Mouse (Mus musculus) embryonic facial prominence, embryonic 11.5 days (tissue): ENCODE measurements at regions not wholly inside any gene's neighbourhood (a gene's known extent, or its start where the extent isn't known, plus 50 kb on each side); places are given as distances from the start of the nearest gene placed in this dataset.
A peak's percentile ranks its signal among the peaks of the same experiment; 100 is the strongest.

Source experiments
- ATAC-seq: fragments of 200-750 bp; cut with Nextera tagmentation; replicated peaks from 2 replicates; pipeline ENCODE4 v1.8.0; 2017; ENCODE audit warnings: low read depth; ENCODE audit not compliant: insufficient number of reproducible peaks, low FRiP score, low TSS enrichment
- DNase-seq: peaks from one replicate; pipeline ENCODE4 v3.0.0-alpha.2; 2015; ENCODE audit warnings: low spot score
- H3K27ac ChIP-seq: fragments of 300-500 bp; sonication (generic); replicated peaks from 2 replicates; pipeline ENCODE4 v1.5.1; 2014; ENCODE audit warnings: mild to moderate bottlenecking, low read depth, low read length, control low read depth
- H3K27me3 ChIP-seq: fragments of 300-500 bp; sonication (generic); 2 replicates; pipeline ENCODE4 v1.6.1; 2014; ENCODE audit warnings: mild to moderate bottlenecking, low read length, moderate library complexity, mixed read lengths; ENCODE audit not compliant: control insufficient read depth, insufficient read depth
- H3K36me3 ChIP-seq: fragments of 300-500 bp; sonication (generic); replicated peaks from 2 replicates; pipeline ENCODE4 v1.6.1; 2014; ENCODE audit warnings: low read depth, mild to moderate bottlenecking, low read length, moderate library complexity, mixed read lengths; ENCODE audit not compliant: control insufficient read depth, insufficient read depth
- H3K4me1 ChIP-seq: fragments of 300-500 bp; sonication (generic); 2 replicates; pipeline ENCODE4 v1.6.1; 2014; ENCODE audit warnings: low read length, mixed read lengths; ENCODE audit not compliant: control insufficient read depth, insufficient read depth
- H3K4me2 ChIP-seq: fragments of 300-500 bp; sonication (generic); 2 replicates; pipeline ENCODE4 v1.6.1; 2014; ENCODE audit warnings: low read depth, mild to moderate bottlenecking, control low read depth, low read length, moderate library complexity
- H3K4me3 ChIP-seq: fragments of 300-500 bp; sonication (generic); 2 replicates; pipeline ENCODE4 v1.5.1; 2014; ENCODE audit warnings: low read depth, low read length, control low read depth
- H3K9ac ChIP-seq: fragments of 300-500 bp; sonication (generic); replicated peaks from 2 replicates; pipeline ENCODE4 v1.6.1; 2014; ENCODE audit warnings: mild to moderate bottlenecking, control low read depth, low read length
- H3K9me3 ChIP-seq: fragments of 300-500 bp; sonication (generic); replicated peaks from 2 replicates; pipeline ENCODE4 v1.6.1; 2016; ENCODE audit warnings: mild to moderate bottlenecking, low read length, inconsistent platforms, mixed read lengths; ENCODE audit not compliant: control insufficient read depth
- WGBS: fragments of 180-500 bp; shearing (Covaris S2); extraction: QIAGEN DNeasy Blood & Tissue Kit; methylation state at CpG from one replicate; pipeline ENCODE4 v1.1.7; 2014; 5-methylcytosine and 5-hydroxymethylcytosine counted together

- DNase-seq (no peak), ATAC-seq (no peak)
- H3K27ac ChIP-seq = no peak overlapping the region
- H3K4me2 ChIP-seq = no peak overlapping the region
- 58% methylated on average over 3 of the region's 3 CpGs for WGBS
- H3K27me3 ChIP-seq = no peaks in the 10 kb centered on the region
- no peak overlapping the region for H3K4me3 ChIP-seq
- H3K9me3 ChIP-seq = no peaks in the 10 kb centered on the region
- H3K36me3 ChIP-seq = no peaks in the 10 kb centered on the region
- H3K9ac ChIP-seq = no peak overlapping the region
- no peaks in the 10 kb centered on the region for H3K4me1 ChIP-seq
These were observed 216.9 kb upstream of the Arrdc3 start for GRCm38 (mm10) chr13:80666186-80666713.

- no peak for DNase-seq
- Histone ChIP-seq H3K27ac (no peak overlapping the region), H3K4me2 (no peak overlapping the region), H3K4me1 (no peaks in the 10 kb centered on the region), H3K4me3 (no peak overlapping the region), H3K9me3 (no peaks in the 10 kb centered on the region), H3K36me3 (no peaks in the 10 kb centered on the region), H3K27me3 (no peaks in the 10 kb centered on the region), H3K9ac (no peak overlapping the region)
- no peak for ATAC-seq
These were observed 193.3 kb upstream of the Arrdc3 start for GRCm38 (mm10) chr13:80689871-80690270.

GRCm38 (mm10) chr13:80690654-80691386, 192.4 kb upstream of the Arrdc3 start:
- 68% methylated on average over 4 of the region's 4 CpGs for WGBS
- Histone ChIP-seq H3K27ac (no peak overlapping the region), H3K9me3 (no peaks in the 10 kb centered on the region), H3K36me3 (no peaks in the 10 kb centered on the region), H3K27me3 (no peaks in the 10 kb centered on the region), H3K4me2 (no peak overlapping the region), H3K4me3 (no peak overlapping the region), H3K4me1 (no peaks in the 10 kb centered on the region), H3K9ac (no peak overlapping the region)
- ATAC-seq (no peak), DNase-seq (no peak)

GRCm38 (mm10) chr13:80695549-80696150, 187.5 kb upstream of the Arrdc3 start:
- WGBS = 67% methylated on average over 1 of the region's 1 CpGs
- Histone ChIP-seq H3K27me3 (no peaks in the 10 kb centered on the region), H3K27ac (no peak overlapping the region), H3K36me3 (no peaks in the 10 kb centered on the region), H3K4me3 (no peak overlapping the region), H3K4me2 (no peak overlapping the region), H3K4me1 (no peaks in the 10 kb centered on the region), H3K9ac (no peak overlapping the region), H3K9me3 (no peaks in the 10 kb centered on the region)
- ATAC-seq (no peak), DNase-seq (no peak)

GRCm38 (mm10) chr13:80709531-80710306, 173.5 kb upstream of the Arrdc3 start:
- ATAC-seq = peak; percentile 48
- H3K27ac ChIP-seq = no peak overlapping the region
- 30% methylated on average over 9 of the region's 9 CpGs for WGBS
- H3K27me3 ChIP-seq = no peaks in the 10 kb centered on the region
- no peak overlapping the region for H3K4me3 ChIP-seq
- peak; percentile 71 for DNase-seq
- no peaks in the 10 kb centered on the region for H3K4me1 ChIP-seq
- H3K9ac ChIP-seq = no peak overlapping the region
- H3K9me3 ChIP-seq = no peaks in the 10 kb centered on the region
- no peak overlapping the region for H3K4me2 ChIP-seq
- no peaks in the 10 kb centered on the region for H3K36me3 ChIP-seq

GRCm38 (mm10) chr13:80719313-80719712, 163.9 kb upstream of the Arrdc3 start:
- Histone ChIP-seq H3K4me2 (no peak overlapping the region), H3K36me3 (no peaks in the 10 kb centered on the region), H3K27ac (no peak overlapping the region), H3K4me1 (no peaks in the 10 kb centered on the region), H3K9ac (no peak overlapping the region), H3K27me3 (no peaks in the 10 kb centered on the region), H3K4me3 (no peak overlapping the region), H3K9me3 (no peaks in the 10 kb centered on the region)
- DNase-seq = peak; percentile 43
- WGBS = 56% methylated on average over 3 of the region's 3 CpGs
- no peak for ATAC-seq

GRCm38 (mm10) chr13:80723215-80724006, 159.8 kb upstream of the Arrdc3 start:
- no peak overlapping the region for H3K4me3 ChIP-seq
- no peaks in the 10 kb centered on the region for H3K9me3 ChIP-seq
- H3K27ac ChIP-seq = no peak overlapping the region
- WGBS = 39% methylated on average over 4 of the region's 4 CpGs
- no peaks in the 10 kb centered on the region for H3K36me3 ChIP-seq
- no peak overlapping the region for H3K4me2 ChIP-seq
- no peak overlapping the region for H3K9ac ChIP-seq
- no peak for ATAC-seq
- H3K4me1 ChIP-seq = no peaks in the 10 kb centered on the region
- DNase-seq = no peak
- H3K27me3 ChIP-seq = no peaks in the 10 kb centered on the region
